Mouse (Mus musculus) embryonic facial prominence, embryonic 10.5 days (tissue): ENCODE measurements around the gene Olfr703. TPM values are rescaled to one million over a fixed set of nuclear protein-coding genes. Genes with fewer than 3 reads are reported as not detected.

Source experiments
- DNase-seq: peaks from one replicate; pipeline ENCODE4 v3.0.0-alpha.2; 2017; ENCODE audit warnings: low spot score
- H3K27ac ChIP-seq: fragments of 300-500 bp; sonication (generic); replicated peaks from 2 replicates; pipeline ENCODE4 v1.5.1; 2016; ENCODE audit warnings: mild to moderate bottlenecking
- H3K27me3 ChIP-seq: fragments of 300-500 bp; sonication (generic); replicated peaks from 2 replicates; pipeline ENCODE4 v1.6.1; 2016; ENCODE audit warnings: low read depth, mild to moderate bottlenecking; ENCODE audit not compliant: poor library complexity, severe bottlenecking
- H3K36me3 ChIP-seq: fragments of 300-500 bp; sonication (generic); replicated peaks from 2 replicates; pipeline ENCODE4 v1.6.1; 2016; ENCODE audit warnings: mild to moderate bottlenecking, moderate library complexity
- H3K4me1 ChIP-seq: fragments of 300-500 bp; sonication (generic); 2 replicates; pipeline ENCODE4 v1.6.1; 2016
- H3K4me3 ChIP-seq: fragments of 300-500 bp; sonication (generic); 2 replicates; pipeline ENCODE4 v1.5.1; 2016; ENCODE audit warnings: mild to moderate bottlenecking, moderate library complexity
- H3K9me3 ChIP-seq: fragments of 300-500 bp; sonication (generic); 2 replicates; pipeline ENCODE4 v1.6.1; 2016; ENCODE audit warnings: mild to moderate bottlenecking
- WGBS: fragments of 180-500 bp; shearing (Covaris S2); methylation state at CpG from one replicate; pipeline ENCODE4 v1.1.7; 2016; 5-methylcytosine and 5-hydroxymethylcytosine counted together
- polyA plus RNA-seq: library from polyadenylated mRNA; unstranded; fragments of >200 nt; fragmentation: Nextera tagmentation; extraction: Ambion mirVana; gene quantifications from 2 replicates; pipeline ENCODE4 v1.2.1, GENCODE M21; 2016

Gene Olfr703
- not detected in 2 replicates for polyA plus RNA-seq

DNA sequence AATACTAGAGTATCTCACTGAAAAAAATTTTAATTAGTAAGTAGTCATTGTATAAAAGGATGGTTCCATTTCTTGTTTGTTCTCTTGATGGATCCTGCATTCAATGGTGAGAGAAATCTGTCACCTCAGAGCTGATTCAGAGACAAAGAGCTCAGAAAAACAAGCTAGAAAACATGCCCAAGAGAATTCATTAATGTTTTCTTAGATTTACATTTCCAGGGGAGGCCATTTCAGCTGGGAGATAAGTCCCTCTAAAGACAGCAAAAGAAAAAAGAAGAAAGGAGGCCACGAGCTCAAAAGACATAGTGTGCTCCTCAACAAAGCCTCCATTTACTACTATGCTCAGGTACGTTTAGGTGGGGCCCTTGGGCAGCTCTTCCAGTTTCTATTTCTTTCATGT, at the start of gene Olfr703:
Gene Olfr703 (plus strand): TSS at position 301 of the 400 bp plus-strand sequence.
- 61% methylated on average over 2 of the region's 2 CpGs for WGBS
- no peaks in the 10 kb centered on the region for H3K4me1 ChIP-seq
- no peak within 1 kb of the TSS for H3K27ac ChIP-seq
- H3K9me3 ChIP-seq = no peaks in the 10 kb centered on the region
- H3K4me3 ChIP-seq = no peak within 1 kb of the TSS
- no peak for DNase-seq
- no peaks in the 10 kb centered on the region for H3K36me3 ChIP-seq
- no peaks in the 10 kb centered on the region for H3K27me3 ChIP-seq

DNA sequence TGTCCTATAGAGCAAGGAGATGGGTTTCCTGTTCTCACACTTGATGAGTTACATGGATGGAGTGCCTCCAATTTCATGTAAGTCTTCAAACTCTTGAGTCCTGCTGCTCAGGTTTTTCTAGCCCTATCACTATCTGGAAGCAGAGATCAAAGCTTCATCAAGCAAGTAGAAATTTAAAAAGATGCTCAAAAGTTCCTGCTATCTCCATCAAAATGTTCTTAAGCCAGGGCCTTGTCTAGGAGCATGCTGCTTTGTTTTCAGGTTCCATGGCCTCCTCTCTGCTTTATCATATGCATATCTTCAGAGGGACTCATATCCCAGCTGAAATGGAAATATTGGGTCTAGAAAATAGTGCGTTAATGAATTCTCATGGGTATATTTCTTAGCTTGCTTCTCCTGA, 34.4 kb upstream of the Olfr703 start, which contains the start of gene Olfr700:
Gene Olfr700 (minus strand): TSS at position 101 of the 400 bp plus-strand sequence.
- no peak within 1 kb of the TSS for H3K4me3 ChIP-seq

DNA sequence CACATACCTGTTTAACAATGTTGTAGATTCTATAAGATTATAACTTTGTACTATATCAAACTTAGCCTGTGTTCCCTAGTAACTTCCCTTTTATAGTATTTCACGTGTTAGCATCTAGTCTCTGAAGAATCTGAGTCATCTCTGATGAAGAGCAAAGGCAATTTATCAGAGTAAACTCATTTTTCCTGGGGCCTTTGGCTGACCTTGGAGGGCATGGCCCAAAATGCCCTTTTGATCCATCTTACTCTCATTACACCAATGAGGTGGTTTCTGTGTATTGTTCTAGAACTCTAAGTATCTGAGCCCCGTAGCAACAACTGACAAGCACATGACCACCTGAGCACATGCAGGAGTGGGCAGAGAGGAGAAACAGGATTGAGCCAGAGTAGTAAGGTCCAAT, 29.3 kb upstream of the Olfr703 start, which contains the start of gene Olfr701:
Gene Olfr701 (plus strand): TSS at position 301 of the 400 bp plus-strand sequence.
- H3K27me3 ChIP-seq = no peaks in the 10 kb centered on the region
- H3K9me3 ChIP-seq = no peaks in the 10 kb centered on the region
- no peak within 1 kb of the TSS for H3K27ac ChIP-seq
- H3K36me3 ChIP-seq = no peaks in the 10 kb centered on the region
- no peak for DNase-seq
- H3K4me3 ChIP-seq = no peak within 1 kb of the TSS
- H3K4me1 ChIP-seq = no peaks in the 10 kb centered on the region
- WGBS = 87% methylated on average over 2 of the region's 2 CpGs

More for the DNA sequence above, 34.4 kb upstream of the Olfr703 start, which contains the start of gene Olfr700:
- H3K9me3 ChIP-seq = no peaks in the 10 kb centered on the region
- no peaks in the 10 kb centered on the region for H3K36me3 ChIP-seq
- 92% methylated on average over 1 of the region's 1 CpGs for WGBS
- H3K4me1 ChIP-seq = no peaks in the 10 kb centered on the region
- H3K27me3 ChIP-seq = no peaks in the 10 kb centered on the region
- DNase-seq = no peak
- no peak within 1 kb of the TSS for H3K27ac ChIP-seq

DNA sequence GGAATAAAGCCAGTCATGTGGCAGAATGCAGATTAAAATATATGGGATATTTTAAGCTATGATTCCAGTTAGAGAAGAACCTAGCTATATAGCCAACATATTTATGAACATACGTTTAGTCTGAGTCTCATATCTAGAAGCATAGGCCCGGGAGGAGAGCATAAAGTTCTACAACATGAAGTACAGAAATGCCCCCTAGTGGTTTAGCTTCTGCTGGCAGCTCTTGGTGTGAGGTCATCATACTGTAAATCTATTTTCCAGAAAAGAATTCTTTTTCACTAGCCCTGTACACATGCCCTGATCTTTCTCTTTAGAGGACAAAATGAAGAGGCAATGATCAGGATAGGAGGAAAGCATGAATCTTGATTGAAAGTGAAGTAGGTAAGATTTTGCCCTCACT, 27.4 kb upstream of the Olfr703 start:
- H3K27me3 ChIP-seq = no peaks in the 10 kb centered on the region
- DNase-seq = no peak
- no peaks in the 10 kb centered on the region for H3K9me3 ChIP-seq
- 65% methylated on average over 2 of the region's 2 CpGs for WGBS
- no peak overlapping the region for H3K27ac ChIP-seq
- H3K4me3 ChIP-seq = no peak overlapping the region
- no peaks in the 10 kb centered on the region for H3K4me1 ChIP-seq
- H3K36me3 ChIP-seq = no peaks in the 10 kb centered on the region

DNA sequence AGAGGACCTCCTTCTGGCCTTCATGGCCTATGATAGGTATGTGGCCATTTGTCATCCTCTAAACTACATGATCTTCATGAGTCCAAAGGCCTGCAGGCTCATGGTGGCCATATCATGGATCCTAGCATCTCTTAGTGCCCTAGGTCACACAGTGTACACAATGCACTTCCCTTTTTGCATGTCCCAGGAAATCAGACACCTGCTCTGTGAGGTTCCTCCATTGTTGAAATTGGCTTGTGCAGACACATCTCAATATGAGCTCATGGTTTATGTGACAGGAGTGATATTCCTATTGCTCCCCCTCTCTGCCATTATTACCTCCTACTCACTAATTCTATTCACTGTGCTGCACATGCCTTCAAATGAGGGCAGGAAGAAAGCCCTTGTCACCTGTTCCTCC, 24.7 kb upstream of the Olfr703 start:
- Histone ChIP-seq H3K27ac (no peak overlapping the region), H3K36me3 (no peaks in the 10 kb centered on the region), H3K27me3 (no peaks in the 10 kb centered on the region), H3K4me3 (no peak overlapping the region), H3K4me1 (no peaks in the 10 kb centered on the region), H3K9me3 (no peaks in the 10 kb centered on the region)
- DNase-seq = no peak

DNA sequence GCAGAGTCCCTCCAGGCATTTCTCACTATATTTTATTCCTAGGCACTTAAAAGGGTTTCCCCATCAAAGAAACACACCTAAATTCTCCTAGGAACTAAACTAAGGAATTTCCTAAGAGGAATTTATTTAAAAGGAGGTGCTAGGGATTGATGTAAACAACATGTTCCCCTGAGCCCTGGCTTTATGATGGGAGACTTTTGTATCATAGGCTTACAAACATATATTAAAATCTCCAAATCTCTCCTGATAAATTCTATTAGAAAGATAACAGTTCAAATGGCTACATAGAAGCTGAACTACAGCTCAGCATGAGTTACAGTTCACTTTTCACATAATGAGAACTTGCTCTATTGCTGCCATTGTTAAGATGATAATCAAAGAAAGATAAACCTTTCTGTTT, 9.4 kb upstream of the Olfr703 start, which contains the start of gene Olfr702:
Gene Olfr702 (minus strand): TSS at position 101 of the 400 bp plus-strand sequence.
- Histone ChIP-seq H3K9me3 (no peaks in the 10 kb centered on the region), H3K4me3 (no peak within 1 kb of the TSS), H3K4me1 (no peaks in the 10 kb centered on the region), H3K27ac (no peak within 1 kb of the TSS), H3K27me3 (no peaks in the 10 kb centered on the region), H3K36me3 (no peaks in the 10 kb centered on the region)
- DNase-seq = no peak

DNA sequence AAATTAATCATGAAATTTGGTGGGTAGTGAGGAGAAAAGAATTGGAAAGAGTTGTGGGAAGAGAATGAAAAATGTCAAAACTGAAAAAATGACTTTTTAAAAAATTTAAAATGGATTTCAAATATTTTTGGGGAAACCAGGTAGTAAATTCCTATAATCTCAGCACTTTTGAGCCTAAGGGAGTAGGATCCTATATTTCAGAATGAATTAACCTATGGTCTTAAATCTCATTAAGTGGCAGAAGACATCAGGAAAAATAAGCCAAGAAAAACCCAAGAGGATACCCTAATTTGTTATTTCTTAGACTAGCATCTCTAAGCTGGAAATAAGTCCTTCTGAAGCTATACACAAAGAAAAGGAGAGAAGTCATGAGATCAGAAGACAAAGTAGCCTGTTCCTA, 19.7 kb downstream of the Olfr703 start, which contains the start of gene Olfr704:
Gene Olfr704 (plus strand): TSS at position 301 of the 400 bp plus-strand sequence.
- H3K36me3 ChIP-seq = no peaks in the 10 kb centered on the region
- no peaks in the 10 kb centered on the region for H3K4me1 ChIP-seq
- H3K4me3 ChIP-seq = no peak within 1 kb of the TSS
- DNase-seq = no peak
- H3K27ac ChIP-seq = no peak within 1 kb of the TSS
- H3K27me3 ChIP-seq = no peaks in the 10 kb centered on the region
- 0 out of 2 replicates have a peak, but pooled peaks cover 3% of the 10 kb centered on the region for H3K9me3 ChIP-seq

DNA sequence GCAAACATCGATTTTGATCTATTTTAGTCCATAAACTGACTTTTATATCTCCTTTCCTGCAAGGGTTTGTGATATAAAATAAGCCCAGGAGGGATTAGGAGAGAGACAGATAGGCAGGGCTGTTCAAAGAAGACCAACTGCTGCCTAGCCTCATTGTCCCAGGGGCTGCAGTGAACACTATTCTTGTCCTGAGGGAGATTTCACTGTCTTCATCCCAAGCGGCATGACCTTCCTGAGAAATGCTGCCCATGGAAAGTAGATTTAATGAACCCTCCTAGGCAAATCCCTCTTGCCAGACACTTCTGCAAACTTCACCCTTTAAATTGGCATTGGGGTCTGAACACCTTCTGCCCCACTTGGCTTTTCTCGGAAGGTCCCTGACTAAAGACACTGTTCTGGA, 33.6 kb downstream of the Olfr703 start, which contains the start of gene Olfr705:
Gene Olfr705 (minus strand): TSS at position 101 of the 400 bp plus-strand sequence.
- H3K27me3 ChIP-seq = no peaks in the 10 kb centered on the region
- 85% methylated on average over 3 of the region's 3 CpGs for WGBS
- H3K4me3 ChIP-seq = no peak within 1 kb of the TSS
- H3K27ac ChIP-seq = no peak within 1 kb of the TSS
- H3K36me3 ChIP-seq = no peaks in the 10 kb centered on the region
- no peaks in the 10 kb centered on the region for H3K4me1 ChIP-seq
- DNase-seq = no peak
- no peaks in the 10 kb centered on the region for H3K9me3 ChIP-seq

DNA sequence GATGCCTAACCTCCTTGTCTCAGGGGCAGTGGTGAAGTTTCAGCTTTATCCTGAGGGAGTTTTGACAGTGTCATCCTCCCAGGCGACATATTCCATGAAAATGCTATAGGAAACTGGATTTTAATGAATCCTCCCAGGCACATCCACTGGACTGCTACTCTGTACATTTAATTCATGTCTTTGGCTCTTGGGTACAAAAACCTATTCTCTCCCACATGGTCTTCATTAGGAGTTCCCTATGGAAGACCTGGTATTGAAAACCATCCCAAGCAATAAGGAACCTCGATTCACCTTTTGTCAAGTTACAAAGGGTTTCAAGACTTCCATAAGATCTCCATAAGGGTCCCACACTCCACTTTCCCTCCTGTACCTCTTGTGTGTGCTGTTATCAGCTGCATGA, 44.9 kb downstream of the Olfr703 start, which contains the start of gene Olfr706:
Gene Olfr706 (minus strand): TSS at position 101 of the 400 bp plus-strand sequence.
- no peaks in the 10 kb centered on the region for H3K36me3 ChIP-seq
- no peak within 1 kb of the TSS for H3K4me3 ChIP-seq
- H3K27ac ChIP-seq = no peak within 1 kb of the TSS
- no peaks in the 10 kb centered on the region for H3K4me1 ChIP-seq
- DNase-seq = no peak
- no peaks in the 10 kb centered on the region for H3K27me3 ChIP-seq
- H3K9me3 ChIP-seq = no peaks in the 10 kb centered on the region
- 94% methylated on average over 2 of the region's 2 CpGs for WGBS

Other genes with a start within 250 kb of the Olfr703 start
- 0.05 TPM in 1 of 2 replicates, not detected in the other for gene Olfr693, start 162.8 kb upstream of the Olfr703 start, polyA plus RNA-seq
- gene Olfr694, start 151.5 kb upstream of the Olfr703 start, polyA plus RNA-seq = not detected in 2 replicates
- gene Olfr695, start 127.0 kb upstream of the Olfr703 start, polyA plus RNA-seq = not detected in 2 replicates
- not detected in 2 replicates for gene Olfr697, start 100.9 kb upstream of the Olfr703 start, polyA plus RNA-seq
- not detected in 2 replicates for gene Olfr698, start 88.0 kb upstream of the Olfr703 start, polyA plus RNA-seq
- gene Olfr699, start 50.2 kb upstream of the Olfr703 start, polyA plus RNA-seq = not detected in 2 replicates
- not detected in 2 replicates for gene Olfr700, start 34.5 kb upstream of the Olfr703 start, polyA plus RNA-seq
- not detected in 2 replicates for gene Olfr701, start 29.2 kb upstream of the Olfr703 start, polyA plus RNA-seq
- gene Olfr702, start 9.5 kb upstream of the Olfr703 start, polyA plus RNA-seq = not detected in 2 replicates
- not detected in 2 replicates for gene Olfr704, start 19.8 kb downstream of the Olfr703 start, polyA plus RNA-seq
- gene Olfr705, start 33.5 kb downstream of the Olfr703 start, polyA plus RNA-seq = not detected in 2 replicates
- gene Olfr706, start 44.8 kb downstream of the Olfr703 start, polyA plus RNA-seq = not detected in 2 replicates
- gene Olfr707, start 57.9 kb downstream of the Olfr703 start, polyA plus RNA-seq = not detected in 2 replicates
- not detected in 2 replicates for gene Olfr1532-ps1, start 64.6 kb downstream of the Olfr703 start, polyA plus RNA-seq
- gene Olfr709-ps1, start 88.9 kb downstream of the Olfr703 start, polyA plus RNA-seq = not detected in 2 replicates
- not detected in 2 replicates for gene Olfr710, start 105.0 kb downstream of the Olfr703 start, polyA plus RNA-seq
- not detected in 2 replicates for gene Olfr6, start 120.6 kb downstream of the Olfr703 start, polyA plus RNA-seq
- not detected in 2 replicates for gene Olfr711, start 132.1 kb downstream of the Olfr703 start, polyA plus RNA-seq
- not detected in 2 replicates for gene Olfr2, start 162.7 kb downstream of the Olfr703 start, polyA plus RNA-seq
- gene Olfr713, start 187.8 kb downstream of the Olfr703 start, polyA plus RNA-seq = not detected in 2 replicates
- gene Olfr714, start 227.6 kb downstream of the Olfr703 start, polyA plus RNA-seq = not detected in 2 replicates
- gene Olfr17, start 249.9 kb downstream of the Olfr703 start, polyA plus RNA-seq = not detected in 2 replicates